In genomic region chr3:153835455-153836086, GRCm38 (mm10) we compare ENCODE assay signal across 9 mouse cellular contexts. TPM values are rescaled to one million over a fixed set of nuclear protein-coding genes. Genes with fewer than 3 reads are reported as not detected.
DNase-seq lines count a peak whose midpoint lies in the region; ATAC-seq lines count a peak whose summit lies in the region.
"Had no signal": no experiment of that assay in that cellular context is flagged by ENCODE, and none has a peak within 500 bp of the region (broad histone marks: within the 10 kb centered on the region; RNA-seq: fewer than 3 reads in every experiment).

No protein-coding gene starts in this region.

- no peak overlapping the region for H3K4me3 ChIP-seq in forebrain, embryonic 16.5 days (replicated peaks; ENCODE audit: low read length)
- H3K4me3 ChIP-seq in hindbrain, embryonic 12.5 days = no peak overlapping the region

- no peak overlapping the region for H3K27ac ChIP-seq in forebrain, embryonic 16.5 days (ENCODE audit: low read length)
- H3K27ac ChIP-seq in hindbrain, embryonic 12.5 days = no peak overlapping the region

- H3K9ac ChIP-seq in forebrain, embryonic 16.5 days (replicated peaks; ENCODE audit: low read depth, low read length) = no peak overlapping the region
- H3K9ac ChIP-seq in hindbrain, embryonic 12.5 days = no peak overlapping the region

- H3K27me3 ChIP-seq in forebrain, embryonic 16.5 days (replicated peaks; ENCODE audit: control insufficient read depth, insufficient read depth, low read length) = no peaks in the 10 kb centered on the region
- H3K27me3 ChIP-seq in hindbrain, embryonic 12.5 days = no peaks in the 10 kb centered on the region

- no peaks in the 10 kb centered on the region for H3K36me3 ChIP-seq in forebrain, embryonic 16.5 days (ENCODE audit: control insufficient read depth, insufficient read depth)
- no peaks in the 10 kb centered on the region for H3K36me3 ChIP-seq in hindbrain, embryonic 12.5 days

- WGBS in forebrain, embryonic 16.5 days = 61% methylated on average over 7 of the region's 7 CpGs
- WGBS in hindbrain, embryonic 12.5 days = 61% methylated on average over 7 of the region's 7 CpGs

- H3K4me1 ChIP-seq in forebrain, embryonic 16.5 days (replicated peaks; ENCODE audit: control insufficient read depth, insufficient read depth, low read length) = no peaks in the 10 kb centered on the region
- H3K4me1 ChIP-seq in hindbrain, embryonic 12.5 days = no peaks in the 10 kb centered on the region

- no peaks in the 10 kb centered on the region for H3K9me3 ChIP-seq in forebrain, embryonic 16.5 days (ENCODE audit: control insufficient read depth, low read length)
- H3K9me3 ChIP-seq in hindbrain, embryonic 12.5 days (replicated peaks) = no peaks in the 10 kb centered on the region

- DNase-seq in MN1 (ENCODE audit: low spot score) = peak; percentile 62
- DNase-seq in cerebellum, adult 11 months = peak; percentile 52
- DNase-seq in layer of hippocampus, postnatal 25 days (ENCODE audit: extremely low spot score in 1 of 2, low spot score in 1 of 2) = peak; percentile 31 to 57
- DNase-seq in lung, postnatal 14 days = peak; percentile 85
- peak; percentile 16 for DNase-seq in right cerebral cortex, postnatal 25 days

- H3K4me2 ChIP-seq in forebrain, embryonic 16.5 days (ENCODE audit: low read length) = no peak overlapping the region
- H3K4me2 ChIP-seq in hindbrain, embryonic 12.5 days (replicated peaks) = no peak overlapping the region

- ATAC-seq in forebrain, embryonic 16.5 days = 0 out of 2 replicates have a peak, but pooled peaks have one; percentile 36
- ATAC-seq in hindbrain, embryonic 12.5 days (ENCODE audit: low FRiP score) = 0 out of 2 replicates have a peak, but pooled peaks have one; percentile 32
- no peak for ATAC-seq in inflammation-experienced regulatory T-cells, adult 6 months

RNA-seq across cellular contexts. Expression of gene Asb17, which starts 8.4 kb away (rescaled TPM):
- polyA plus RNA-seq in forebrain, embryonic 16.5 days (2015; fragmentation: Nextera tagmentation; extraction: Ambion mirVana) = not detected in 2 replicates
- 0.13 and 0.14 TPM in 2 replicates for polyA plus RNA-seq in hindbrain, embryonic 12.5 days (2016; fragmentation: Nextera tagmentation; extraction: Ambion mirVana)
- total RNA-seq in layer of hippocampus, postnatal 25 days (2021) = under 1 TPM in 1 of 2 experiments, not detected in 1; 0.15 TPM
- not detected for polyA plus RNA-seq in inflammation-experienced regulatory T-cells, adult 6 months (2017; shearing (Covaris generic))
- polyA plus RNA-seq: large intestine, adult 2 months had no signal

Comparison
In these comparisons a context has a peak if more than half of its experiments do, and no peak if none do; other contexts are left out.
1. DNase-seq: peak in every context shown above with its lines; median percentile 85 in lung, postnatal 14 days; 62 in MN1; 52 in cerebellum, adult 11 months; 44 in layer of hippocampus, postnatal 25 days; 16 in right cerebral cortex, postnatal 25 days.